Mouse (Mus musculus) stomach, embryonic 16.5 days (tissue): ENCODE results near the gene Gcc1. TPM values are rescaled to one million over a fixed set of nuclear protein-coding genes. Genes with fewer than 3 reads are reported as not detected.

Source experiments
- ATAC-seq: fragments of 200-750 bp; cut with Nextera tagmentation; 2 replicates; pipeline ENCODE4 v1.8.0; 2017; ENCODE audit warnings: moderate number of reproducible peaks, moderate TSS enrichment; ENCODE audit not compliant: insufficient read depth, low FRiP score
- H3K27ac ChIP-seq: fragments of 300-500 bp; sonication (generic); 2 replicates; pipeline ENCODE4 v1.5.1; 2014; ENCODE audit warnings: low read length
- H3K27me3 ChIP-seq: fragments of 300-500 bp; sonication (generic); 2 replicates; pipeline ENCODE4 v1.6.1; 2014; ENCODE audit warnings: low read length, control low read depth, mixed read lengths; ENCODE audit not compliant: control insufficient read depth, insufficient read depth
- H3K36me3 ChIP-seq: fragments of 300-500 bp; sonication (generic); 2 replicates; pipeline ENCODE4 v1.6.1; 2014; ENCODE audit warnings: low read length; ENCODE audit not compliant: control insufficient read depth, insufficient read depth
- H3K4me1 ChIP-seq: fragments of 300-500 bp; sonication (generic); 2 replicates; pipeline ENCODE4 v1.6.1; 2014; ENCODE audit warnings: low read length, control low read depth, mixed read lengths; ENCODE audit not compliant: control insufficient read depth, insufficient read depth
- H3K4me2 ChIP-seq: fragments of 300-500 bp; sonication (generic); 2 replicates; pipeline ENCODE4 v1.6.1; 2014; ENCODE audit warnings: low read depth, low read length, mixed read lengths
- H3K4me3 ChIP-seq: fragments of 300-500 bp; sonication (generic); replicated peaks from 2 replicates; pipeline ENCODE4 v1.5.1; 2014; ENCODE audit warnings: mild to moderate bottlenecking, low read length
- H3K9ac ChIP-seq: fragments of 300-500 bp; sonication (generic); 2 replicates; pipeline ENCODE4 v1.6.1; 2014; ENCODE audit warnings: low read length
- H3K9me3 ChIP-seq: fragments of 300-500 bp; sonication (generic); replicated peaks from 2 replicates; pipeline ENCODE4 v1.6.1; 2016; ENCODE audit warnings: low read length, control low read depth; ENCODE audit not compliant: control insufficient read depth
- WGBS: fragments of 180-500 bp; shearing (Covaris S2); extraction: QIAGEN DNeasy Blood & Tissue Kit; methylation state at CpG from one replicate; pipeline ENCODE4 v1.1.7; 2014; 5-methylcytosine and 5-hydroxymethylcytosine counted together
- polyA plus RNA-seq: library from polyadenylated mRNA; unstranded; fragments of >200 nt; fragmentation: Nextera tagmentation; extraction: Ambion mirVana; gene quantifications from 2 replicates; pipeline ENCODE4 v1.2.1, GENCODE M21; 2015

Gene Gcc1
- 10.0 and 13.5 TPM in 2 replicates for polyA plus RNA-seq

- H3K27me3 ChIP-seq = no peaks in the 10 kb centered on the region
- no peak for ATAC-seq
These were observed at the start of gene Gcc1 for GRCm38 (mm10) chr6:28428290-28428689. Gcc1 (minus strand) TSS chr6:28428390.

GRCm38 (mm10) chr6:28474839-28475238 lies 46.6 kb upstream of the Gcc1 start, which contains the start of gene Snd1:
Snd1 (plus strand) TSS chr6:28475139.
- H3K4me3 ChIP-seq = no peak within 1 kb of the TSS
- H3K27ac ChIP-seq = no peak within 1 kb of the TSS; the same call in 1 of the 2 replicates
- no peaks in the 10 kb centered on the region for H3K27me3 ChIP-seq
- no peak for ATAC-seq
- H3K9me3 ChIP-seq = no peaks in the 10 kb centered on the region
- no peaks in the 10 kb centered on the region for H3K36me3 ChIP-seq
- WGBS = 86% methylated on average over 5 of the region's 5 CpGs
- peaks cover 8% of the 10 kb centered on the region; the same call in 1 of the 2 replicates for H3K4me1 ChIP-seq
- H3K4me2 ChIP-seq = no peak within 1 kb of the TSS
- H3K9ac ChIP-seq = no peak within 1 kb of the TSS

More at GRCm38 (mm10) chr6:28428290-28428689, at the start of gene Gcc1:
- peaks cover 7% of the 10 kb centered on the region; the same call in 1 of the 2 replicates for H3K4me1 ChIP-seq
- H3K4me2 ChIP-seq = no peak within 1 kb of the TSS
- no peak within 1 kb of the TSS for H3K27ac ChIP-seq
- whole genome bisulfite sequencing = 90% methylated on average over 3 of the region's 3 CpGs
- H3K9me3 ChIP-seq = no peaks in the 10 kb centered on the region
- no peak within 1 kb of the TSS for H3K4me3 ChIP-seq
- no peak within 1 kb of the TSS for H3K9ac ChIP-seq
- H3K36me3 ChIP-seq = peaks cover 6% of the 10 kb centered on the region; the same call in 1 of the 2 replicates

DNA sequence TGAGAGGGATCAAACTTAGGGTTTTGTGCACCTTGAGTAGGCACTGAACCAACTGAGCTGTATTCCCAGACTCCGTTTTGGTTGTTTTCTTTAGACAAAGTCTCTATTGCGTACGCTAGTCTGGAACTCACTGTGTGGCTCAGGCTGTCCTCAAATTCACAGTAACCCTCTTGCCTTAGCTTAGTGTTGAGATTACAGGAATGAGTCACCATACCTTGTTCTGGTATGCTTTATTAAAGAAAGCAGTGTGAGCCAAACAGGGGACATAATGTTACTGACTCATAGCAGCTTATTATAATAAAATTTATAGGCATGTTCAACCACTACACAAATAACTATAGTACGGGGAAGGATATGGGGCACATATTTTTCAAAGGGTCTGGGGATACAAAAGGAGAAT lies 46.0 kb upstream of the Gcc1 start:
- ATAC-seq = no peak
- peaks cover 6% of the 10 kb centered on the region; the same call in 1 of the 2 replicates for H3K4me1 ChIP-seq
- no peak overlapping the region for H3K4me2 ChIP-seq
- no peaks in the 10 kb centered on the region for H3K9me3 ChIP-seq
- H3K4me3 ChIP-seq = no peak overlapping the region
- H3K27me3 ChIP-seq = no peaks in the 10 kb centered on the region
- no peak overlapping the region; the same call in 1 of the 2 replicates for H3K27ac ChIP-seq
- no peaks in the 10 kb centered on the region for H3K36me3 ChIP-seq
- no peak overlapping the region for H3K9ac ChIP-seq
- WGBS = 73% methylated on average over 4 of the region's 4 CpGs

- no peak for ATAC-seq
- H3K4me3 ChIP-seq = no peak overlapping the region
- H3K4me2 ChIP-seq = no peak overlapping the region
- no peaks in the 10 kb centered on the region for H3K27me3 ChIP-seq
- no peak overlapping the region for H3K9ac ChIP-seq
- no peak overlapping the region for H3K27ac ChIP-seq
- no peaks in the 10 kb centered on the region for H3K36me3 ChIP-seq
- WGBS = 83% methylated on average over 9 of the region's 9 CpGs
- H3K9me3 ChIP-seq = no peaks in the 10 kb centered on the region
- H3K4me1 ChIP-seq = no peaks in the 10 kb centered on the region
These were observed 43.3 kb upstream of the Gcc1 start for GRCm38 (mm10) chr6:28471284-28472035.

DNA sequence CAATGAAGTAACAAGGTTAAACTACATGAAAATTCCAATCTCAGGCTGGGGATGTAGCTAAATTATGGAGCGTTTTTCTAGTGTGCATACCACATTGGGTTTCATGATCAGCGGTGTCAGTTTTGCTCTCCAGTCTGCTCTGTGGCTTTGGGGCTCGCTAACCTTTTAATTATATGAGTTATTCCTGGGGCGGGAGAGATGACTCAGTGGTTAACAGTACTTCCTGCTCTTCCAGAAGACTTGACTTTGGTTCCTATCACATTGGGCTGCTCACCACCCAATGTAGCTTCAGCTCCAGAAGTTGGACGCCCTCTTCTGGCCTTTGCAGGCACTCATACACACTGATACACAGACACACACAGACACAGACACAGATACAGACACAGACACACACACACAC lies 42.4 kb upstream of the Gcc1 start:
- no peak overlapping the region for H3K27ac ChIP-seq
- ATAC-seq = no peak
- H3K4me3 ChIP-seq = no peak overlapping the region
- H3K9me3 ChIP-seq = no peaks in the 10 kb centered on the region
- 83% methylated on average over 5 of the region's 5 CpGs for WGBS
- H3K36me3 ChIP-seq = no peaks in the 10 kb centered on the region
- no peak overlapping the region for H3K4me2 ChIP-seq
- no peaks in the 10 kb centered on the region for H3K27me3 ChIP-seq
- H3K9ac ChIP-seq = no peak overlapping the region
- H3K4me1 ChIP-seq = no peaks in the 10 kb centered on the region

DNA sequence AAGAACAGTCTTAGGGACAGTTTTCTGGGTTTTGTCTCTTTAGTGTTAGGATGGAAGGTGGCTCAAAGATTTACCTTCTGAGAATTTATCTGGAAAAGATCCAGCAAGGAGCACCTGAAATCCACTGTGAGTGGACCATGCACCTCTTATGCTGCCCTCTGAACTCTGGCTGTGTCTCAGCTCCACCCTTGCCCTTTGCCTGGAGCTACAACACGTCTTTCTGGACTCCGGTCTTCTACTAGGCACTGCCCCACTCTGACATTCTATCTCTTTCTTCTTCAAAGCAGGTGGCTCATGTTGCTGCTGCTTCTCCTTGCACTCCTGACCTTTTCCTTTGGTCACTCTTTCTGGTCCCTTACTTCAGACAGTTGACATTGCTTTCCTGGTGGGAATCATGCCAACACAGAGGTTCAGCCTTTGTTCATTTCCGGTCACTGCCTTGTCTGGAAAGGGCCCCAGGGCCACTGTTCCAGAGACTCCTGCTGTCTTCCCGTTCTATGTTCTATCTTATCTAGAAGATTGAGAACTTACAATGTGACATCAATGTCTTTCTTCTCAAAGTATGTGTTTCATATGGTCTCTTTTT lies 41.9 kb upstream of the Gcc1 start:
- 64% methylated on average over 4 of the region's 4 CpGs for WGBS
- Histone ChIP-seq H3K4me2 (no peak overlapping the region), H3K36me3 (no peaks in the 10 kb centered on the region), H3K9me3 (no peaks in the 10 kb centered on the region), H3K27ac (no peak overlapping the region), H3K27me3 (no peaks in the 10 kb centered on the region), H3K4me3 (no peak overlapping the region), H3K4me1 (no peaks in the 10 kb centered on the region), H3K9ac (no peak overlapping the region)
- ATAC-seq = no peak

DNA sequence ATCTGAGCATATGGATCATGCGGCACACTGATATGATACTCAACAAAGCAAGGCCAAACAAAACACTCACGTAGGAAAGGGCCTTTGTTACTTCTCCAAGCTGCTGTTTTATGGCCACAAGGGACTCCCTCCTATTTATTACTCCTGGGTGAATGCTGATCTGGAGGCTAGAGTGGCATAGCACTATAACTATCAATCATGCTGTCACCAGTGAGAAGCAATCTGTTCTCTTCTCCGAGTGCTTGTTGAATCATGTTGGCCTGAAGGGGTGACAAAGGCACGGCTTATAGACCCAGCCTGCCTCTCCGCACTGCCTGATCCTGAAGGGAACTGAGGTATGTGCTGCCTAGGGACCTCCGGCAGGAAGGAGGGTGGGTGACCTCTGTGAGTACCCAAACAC lies 36.4 kb upstream of the Gcc1 start:
- Histone ChIP-seq H3K9ac (no peak overlapping the region), H3K36me3 (no peaks in the 10 kb centered on the region), H3K4me3 (no peak overlapping the region), H3K27ac (no peak overlapping the region; the same call in 1 of the 2 replicates), H3K27me3 (no peaks in the 10 kb centered on the region), H3K9me3 (no peaks in the 10 kb centered on the region), H3K4me2 (no peak overlapping the region), H3K4me1 (no peaks in the 10 kb centered on the region)
- WGBS = 19% methylated on average over 6 of the region's 6 CpGs
- ATAC-seq = peak; percentile 44

DNA sequence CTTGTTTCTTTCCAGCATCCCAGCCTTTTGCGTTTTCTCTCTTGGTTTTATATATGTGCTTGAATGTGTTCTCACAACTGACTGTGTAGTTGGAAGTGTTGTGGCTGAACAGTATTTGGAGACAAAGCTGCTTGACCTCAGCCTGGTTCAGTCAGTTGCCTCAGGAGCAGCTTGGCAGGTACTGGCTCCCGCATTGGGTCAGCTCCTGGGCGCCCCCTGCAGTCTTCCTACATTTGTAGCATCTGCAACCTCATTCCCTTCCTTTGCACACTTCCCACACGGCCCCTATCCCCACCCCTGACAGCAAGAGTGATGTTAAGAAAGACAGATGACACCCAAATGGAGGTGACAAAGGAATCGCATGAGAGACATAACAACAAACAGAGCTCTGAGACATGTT lies 32.3 kb upstream of the Gcc1 start:
- H3K36me3 ChIP-seq = no peaks in the 10 kb centered on the region
- H3K9ac ChIP-seq = no peak overlapping the region
- no peak; the same call in 1 of the 2 replicates for ATAC-seq
- H3K4me1 ChIP-seq = no peaks in the 10 kb centered on the region
- no peaks in the 10 kb centered on the region for H3K27me3 ChIP-seq
- no peak overlapping the region for H3K27ac ChIP-seq
- no peaks in the 10 kb centered on the region for H3K9me3 ChIP-seq
- H3K4me2 ChIP-seq = no peak overlapping the region
- 5% methylated on average over 5 of the region's 5 CpGs for WGBS
- no peak overlapping the region for H3K4me3 ChIP-seq

DNA sequence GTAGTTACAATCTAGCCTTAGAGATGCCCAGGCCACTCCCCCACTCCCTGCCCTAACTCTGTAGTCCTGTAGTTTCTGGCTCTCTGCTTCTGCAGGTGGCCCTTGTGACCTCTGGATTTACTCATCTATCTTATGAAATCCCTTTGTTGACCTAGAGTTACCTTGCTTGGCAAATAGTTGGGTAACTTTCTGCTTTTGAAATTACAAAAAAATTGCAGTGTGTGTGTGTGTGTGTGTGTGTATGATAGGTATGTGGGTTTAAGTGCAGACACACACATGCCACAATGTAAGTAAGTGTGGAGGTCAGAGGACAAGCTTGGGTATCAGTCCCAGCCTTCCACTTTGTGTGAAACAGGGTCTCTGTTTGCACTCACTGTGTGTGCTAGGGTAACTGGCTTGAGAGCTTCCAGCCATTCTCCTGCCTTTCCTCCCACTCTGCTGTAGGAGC lies 31.1 kb upstream of the Gcc1 start:
- no peak overlapping the region for H3K4me2 ChIP-seq
- no peak overlapping the region for H3K9ac ChIP-seq
- no peak for ATAC-seq
- no peaks in the 10 kb centered on the region for H3K36me3 ChIP-seq
- H3K27ac ChIP-seq = no peak overlapping the region
- no peaks in the 10 kb centered on the region for H3K9me3 ChIP-seq
- no peaks in the 10 kb centered on the region for H3K4me1 ChIP-seq
- no peaks in the 10 kb centered on the region for H3K27me3 ChIP-seq
- H3K4me3 ChIP-seq = no peak overlapping the region
